Mouse (Mus musculus) heart, postnatal 36 days (tissue): ENCODE results near the gene Inf2. TPM values are rescaled to one million over a fixed set of nuclear protein-coding genes. Genes with fewer than 3 reads are reported as not detected.

ENCODE experiments used
- DNase-seq, 2 experiments: peaks; one replicate each; pipeline ENCODE4 v3.0.0; 2021 to 2022
- intact Hi-C: fragments of 180-260 bp; cut with DNase I; formaldehyde crosslinking; loops from one replicate; pipeline ENCODE4 v1.15.1; 2025
- microRNA-seq, 2 experiments: library from miRNA; unstranded; fragments of <30 nt; microRNA quantifications; one replicate each; pipeline ENCODE4 v1.2.0; 2021; ENCODE audit warnings: borderline number of aligned reads in 2 of 2
- total RNA-seq, 2 experiments: library from RNA; stranded (reverse); gene quantifications; 2 replicates each; pipeline ENCODE4 v1.2.3; 2021

The Inf2 gene
- total RNA-seq, 2 experiments from 2014 or later, result 16.6 to 23.9 TPM

- intact Hi-C loops, result no loop called here
Observed at GRCm38 (mm10) chr12:112646139-112646538, 57.6 kb downstream of the Inf2 start.

GRCm38 (mm10) chr12:112648081-112648480 is 59.5 kb downstream of the Inf2 start:
- intact Hi-C loops, result no loop called here
- DNase-seq, result no peak

More at GRCm38 (mm10) chr12:112646139-112646538, 57.6 kb downstream of the Inf2 start:
- no peak for DNase-seq

DNA sequence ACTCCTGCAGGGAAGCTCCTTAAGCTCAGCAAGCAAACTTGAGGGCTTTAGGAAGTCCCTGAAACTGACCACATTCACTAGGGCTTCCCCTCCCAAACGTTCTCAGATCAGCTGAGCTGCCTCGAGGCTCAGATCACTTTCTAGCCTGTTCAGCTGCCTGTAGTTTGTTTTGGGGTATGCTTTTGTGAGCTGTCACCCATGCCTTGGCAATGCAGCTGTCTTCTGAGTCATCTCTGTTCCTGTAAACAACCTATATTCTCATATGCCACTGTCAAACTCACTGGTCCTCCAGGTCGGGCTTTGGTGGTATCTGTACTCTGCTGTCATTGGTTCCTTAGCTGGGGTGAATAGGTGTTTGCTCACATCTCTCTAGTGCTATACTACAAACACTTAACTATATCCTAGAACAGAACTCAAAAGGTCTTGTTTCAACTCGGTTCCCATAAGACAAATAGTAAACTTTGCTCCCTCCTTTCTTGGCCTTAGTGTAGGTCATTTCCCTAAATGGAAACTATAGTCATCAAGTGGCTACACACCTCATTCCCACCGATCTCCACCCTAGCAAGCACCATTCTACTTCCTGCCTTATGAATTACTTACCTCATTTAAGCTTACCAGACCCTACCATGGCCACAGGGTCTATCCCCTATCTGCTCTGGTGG is 63.3 kb downstream of the Inf2 start:
- intact Hi-C loops, result loop anchor here (5.0 kb wide), 1 partner anchor 190 kb away; no protein-coding TSS in a partner anchor
- DNase-seq, result no peak

DNA sequence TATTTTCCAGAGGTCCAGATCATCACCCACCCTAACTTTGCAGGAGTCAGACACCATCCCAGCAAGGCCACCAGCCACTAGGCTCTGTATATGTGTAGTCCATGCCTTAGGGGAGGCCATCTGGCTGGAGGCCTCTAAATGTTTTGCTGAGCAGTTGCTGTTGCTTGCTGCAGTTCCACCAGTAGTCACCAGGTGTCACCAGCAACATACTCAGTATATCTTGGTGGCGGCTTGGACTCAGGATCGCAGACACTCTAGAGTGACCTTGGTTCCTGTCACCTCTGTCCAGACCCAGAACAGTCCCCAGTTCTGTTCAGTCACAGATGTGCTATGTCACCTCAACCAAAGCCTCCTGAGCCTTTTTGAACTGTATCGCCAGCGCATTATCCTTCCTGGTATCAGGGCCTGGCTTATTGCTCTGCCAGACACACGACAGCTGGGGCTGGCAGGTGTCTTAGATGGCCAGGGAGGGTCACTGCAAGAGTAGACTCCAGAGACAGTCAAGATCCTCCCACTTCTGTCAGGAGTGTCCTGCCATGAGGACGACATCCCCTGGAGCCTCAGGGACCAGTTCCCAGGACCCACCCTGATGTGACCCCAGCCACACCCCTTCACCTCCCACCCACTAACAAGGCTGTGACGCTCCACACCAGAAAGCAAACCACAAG is 64.7 kb downstream of the Inf2 start:
- intact Hi-C loops, result loop anchor here (1.0 to 5.0 kb wide), 3 partner anchors 22 to 189 kb away; no protein-coding TSS in a partner anchor
- DNase-seq, result peak; percentile 89 to 92

DNA sequence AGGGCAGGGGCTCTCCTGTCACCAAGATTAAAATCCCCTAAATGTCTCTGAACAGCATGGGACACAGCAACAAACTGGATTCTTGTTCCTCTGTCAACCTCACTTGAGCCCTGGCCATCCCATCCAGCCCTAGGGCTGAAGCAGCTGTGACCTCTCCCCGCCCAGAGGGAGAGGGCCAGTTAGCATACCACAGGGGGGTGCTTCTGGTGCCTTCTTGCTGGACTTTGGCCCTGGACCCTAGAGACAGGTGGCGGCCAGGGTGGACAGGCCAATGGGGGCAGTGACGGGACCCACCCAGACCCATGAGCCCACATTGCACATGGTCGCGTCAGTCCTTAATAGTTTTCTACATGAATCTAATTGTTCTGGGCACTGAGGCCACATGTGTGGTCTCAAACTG is 65.5 kb downstream of the Inf2 start:
- intact Hi-C loops, result loop anchor here (5.0 kb wide), 1 partner anchor 188 kb away; no protein-coding TSS in a partner anchor
- DNase-seq, result no peak

GRCm38 (mm10) chr12:112658619-112659018 is 70.0 kb downstream of the Inf2 start:
- DNase-seq, result no peak
- intact Hi-C loops, result no loop called here

GRCm38 (mm10) chr12:112659109-112659508 is 70.5 kb downstream of the Inf2 start:
- intact Hi-C loops, result no loop called here

DNA sequence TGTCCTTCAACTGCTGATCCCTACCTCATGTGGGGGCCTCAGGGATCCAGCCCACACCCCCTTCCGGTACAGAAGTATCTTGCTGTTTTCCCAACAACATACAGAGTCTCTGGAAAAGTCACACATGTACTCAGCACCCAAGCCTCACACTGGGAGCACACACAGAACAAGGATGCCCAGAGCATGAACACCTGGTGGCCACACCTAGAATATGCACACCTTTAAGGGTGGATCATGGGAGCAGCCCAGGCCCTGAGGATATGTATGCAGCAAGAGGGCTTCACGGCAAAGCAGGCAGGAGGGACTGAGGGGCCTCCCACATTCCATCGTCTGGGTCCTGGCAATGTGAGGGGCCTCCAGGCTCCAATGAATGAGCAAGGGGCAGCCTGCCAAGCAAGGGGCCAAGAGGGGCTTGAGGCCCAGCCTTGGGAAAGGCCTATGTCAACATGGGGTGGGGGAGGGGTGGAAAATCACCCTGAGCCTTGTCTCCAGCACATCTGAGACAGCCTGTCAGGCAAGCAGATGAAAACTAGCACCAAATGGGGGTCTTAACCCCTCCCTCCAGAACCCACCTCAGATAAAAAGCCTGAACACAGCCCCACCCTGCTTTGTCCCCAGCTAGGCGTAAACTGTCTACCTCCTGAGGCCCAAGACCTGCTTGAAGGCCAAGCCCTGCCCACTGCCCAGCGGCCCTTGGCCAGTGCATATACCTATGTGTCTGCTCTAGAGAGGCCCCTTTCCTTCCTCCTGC is 72.2 kb downstream of the Inf2 start:
- no peak for DNase-seq
- intact Hi-C loops, result no loop called here

More at GRCm38 (mm10) chr12:112659109-112659508, 70.5 kb downstream of the Inf2 start:
- DNase-seq, result peak; percentile 75 to 84

DNA sequence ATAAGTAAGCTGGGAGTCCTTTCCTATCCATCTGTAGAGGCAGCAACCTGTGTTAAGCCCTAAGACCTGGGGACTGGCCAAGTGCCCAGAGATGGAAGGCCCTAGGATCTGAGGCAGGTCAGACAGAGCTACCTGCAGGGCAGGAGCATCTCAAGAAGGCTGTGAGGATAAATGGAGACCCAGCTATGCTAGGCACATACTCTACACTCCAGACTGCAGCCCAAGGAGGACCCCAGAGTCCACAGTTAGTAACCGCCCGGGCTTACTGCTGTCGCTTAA is 72.7 kb downstream of the Inf2 start:
- intact Hi-C loops, result no loop called here
- no peak for DNase-seq

DNA sequence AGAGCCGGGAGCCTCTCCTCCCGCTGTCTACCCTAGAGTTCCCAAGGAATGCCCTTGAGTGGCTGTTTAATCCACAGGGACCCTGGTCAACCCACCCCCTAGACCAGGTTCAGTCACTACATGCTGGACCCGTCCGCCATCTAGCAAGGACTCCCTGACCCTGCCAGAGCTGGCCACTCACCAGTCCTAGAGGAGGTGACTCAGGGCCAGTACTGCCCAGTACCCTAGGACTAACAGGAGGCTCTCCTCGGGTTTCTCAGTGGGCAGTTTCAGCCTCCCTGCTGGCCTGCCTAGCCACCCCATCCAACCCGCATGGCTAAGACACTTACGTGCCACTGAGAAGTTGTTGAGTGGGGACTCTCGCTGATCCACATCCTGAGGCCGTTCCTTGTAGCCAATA is 73.3 kb downstream of the Inf2 start:
- no peak for DNase-seq
- intact Hi-C loops, result no loop called here

- intact Hi-C loops, result no loop called here
- no peak for DNase-seq
Observed at GRCm38 (mm10) chr12:112663303-112663702, 74.7 kb downstream of the Inf2 start.

GRCm38 (mm10) chr12:112663716-112664115 is 75.1 kb downstream of the Inf2 start:
- no peak for DNase-seq
- intact Hi-C loops, result no loop called here

DNA sequence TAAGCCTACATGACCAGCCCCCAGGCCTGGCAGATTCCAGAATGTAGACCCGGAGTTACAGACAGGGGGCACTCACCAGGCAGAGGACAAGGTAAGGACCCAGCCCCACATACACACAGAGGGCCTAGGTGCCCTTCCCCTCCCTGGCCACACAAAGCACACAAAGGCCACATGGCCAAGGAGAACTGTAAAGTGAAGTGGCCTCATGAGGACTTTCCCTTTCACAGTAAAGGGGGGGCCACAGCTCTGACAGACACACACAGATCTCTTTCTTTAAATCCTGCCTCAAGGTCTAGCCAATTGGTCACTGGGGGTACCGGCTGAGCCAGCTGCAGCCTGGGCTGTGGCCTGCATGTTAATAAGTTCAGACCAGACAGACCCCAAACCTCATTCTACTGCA is 75.5 kb downstream of the Inf2 start:
- intact Hi-C loops, result no loop called here
- no peak for DNase-seq

- intact Hi-C loops, result no loop called here
- no peak for DNase-seq
Observed at GRCm38 (mm10) chr12:112664656-112665055, 76.1 kb downstream of the Inf2 start.

Small RNAs within 50 kb of the gene (microRNA-seq; reads per million reads assigned to microRNA genes)
- gene Mir6939, result 0 to 1.4 reads per million in 2 experiments

Other genes with a start within 250 kb of the Inf2 start
- 10 to 100 TPM; 26.0 to 29.9 TPM for gene A530016L24Rik, start 99.3 kb upstream of the Inf2 start, total RNA-seq
- gene Tmem179, start 72.0 kb upstream of the Inf2 start, total RNA-seq, result not detected
- gene Adssl1, start 31.3 kb downstream of the Inf2 start, total RNA-seq, result 100 to 1,000 TPM; 162 to 165 TPM
- 10 to 100 TPM; 29.4 to 31.0 TPM for gene Siva1, start 55.9 kb downstream of the Inf2 start, total RNA-seq
- 100 to 1,000 TPM; 184 to 212 TPM for gene Akt1, start 86.1 kb downstream of the Inf2 start, total RNA-seq
- gene Zbtb42, start 90.0 kb downstream of the Inf2 start, total RNA-seq, result 1 to 10 TPM; 4.7 to 5.7 TPM
- gene Cep170b, start 131.7 kb downstream of the Inf2 start, total RNA-seq, result 10 to 100 TPM in 1 of 2 experiments, 1 to 10 TPM in 1; 9.2 to 11.3 TPM
- 1 to 10 TPM; 6.1 to 8.9 TPM for gene Pld4, start 171.9 kb downstream of the Inf2 start, total RNA-seq
- 10 to 100 TPM; 14.1 to 20.2 TPM for gene Ahnak2, start 213.9 kb downstream of the Inf2 start, total RNA-seq
- gene Clba1, start 220.2 kb downstream of the Inf2 start, total RNA-seq, result 1 to 10 TPM; 1.6 to 2.9 TPM
- 1 to 10 TPM; 6.1 to 6.6 TPM for gene Cdca4, start 240.6 kb downstream of the Inf2 start, total RNA-seq